Mouse (Mus musculus) limb, embryonic 13.5 days (tissue): ENCODE measurements around the gene Cfi. TPM values are rescaled to one million over a fixed set of nuclear protein-coding genes. Genes with fewer than 3 reads are reported as not detected.

Experiments used
- ATAC-seq: fragments of 200-750 bp; cut with Nextera tagmentation; 2 replicates; pipeline ENCODE4 v1.8.0; 2017; ENCODE audit warnings: low read depth, moderate number of reproducible peaks, moderate TSS enrichment; ENCODE audit not compliant: low FRiP score
- H3K27ac ChIP-seq: fragments of 300-500 bp; sonication (generic); 2 replicates; pipeline ENCODE4 v1.5.1; 2015; ENCODE audit warnings: inconsistent platforms, mild to moderate bottlenecking, moderate library complexity
- H3K27me3 ChIP-seq: fragments of 300-500 bp; sonication (generic); 2 replicates; pipeline ENCODE4 v1.6.1; 2015; ENCODE audit warnings: mild to moderate bottlenecking, inconsistent platforms
- H3K36me3 ChIP-seq: fragments of 300-500 bp; sonication (generic); 2 replicates; pipeline ENCODE4 v1.6.1; 2015; ENCODE audit warnings: inconsistent platforms, mild to moderate bottlenecking, moderate library complexity
- H3K4me1 ChIP-seq: fragments of 300-500 bp; sonication (generic); 2 replicates; pipeline ENCODE4 v1.6.1; 2015; ENCODE audit warnings: inconsistent platforms
- H3K4me2 ChIP-seq: fragments of 300-500 bp; sonication (generic); replicated peaks from 2 replicates; pipeline ENCODE4 v1.6.1; 2015; ENCODE audit warnings: inconsistent platforms, mild to moderate bottlenecking, moderate library complexity
- H3K4me3 ChIP-seq: fragments of 300-500 bp; sonication (generic); 2 replicates; pipeline ENCODE4 v1.5.1; 2015; ENCODE audit warnings: moderate library complexity, mild to moderate bottlenecking, inconsistent platforms
- H3K9ac ChIP-seq: fragments of 300-500 bp; sonication (generic); 2 replicates; pipeline ENCODE4 v1.6.1; 2015; ENCODE audit warnings: mild to moderate bottlenecking, inconsistent platforms
- H3K9me3 ChIP-seq: fragments of 300-500 bp; sonication (generic); 2 replicates; pipeline ENCODE4 v1.6.1; 2016; ENCODE audit warnings: inconsistent platforms
- WGBS: fragments of 180-500 bp; shearing (Covaris S2); methylation state at CpG from one replicate; pipeline ENCODE4 v1.1.7; 2015; 5-methylcytosine and 5-hydroxymethylcytosine counted together
- polyA plus RNA-seq: library from polyadenylated mRNA; unstranded; fragments of >200 nt; fragmentation: Nextera tagmentation; extraction: Ambion mirVana; gene quantifications from 2 replicates; pipeline ENCODE4 v1.2.1, GENCODE M21; 2015

The Cfi gene
- polyA plus RNA-seq, 1 experiment from 2014 or later = 0.31 TPM

DNA sequence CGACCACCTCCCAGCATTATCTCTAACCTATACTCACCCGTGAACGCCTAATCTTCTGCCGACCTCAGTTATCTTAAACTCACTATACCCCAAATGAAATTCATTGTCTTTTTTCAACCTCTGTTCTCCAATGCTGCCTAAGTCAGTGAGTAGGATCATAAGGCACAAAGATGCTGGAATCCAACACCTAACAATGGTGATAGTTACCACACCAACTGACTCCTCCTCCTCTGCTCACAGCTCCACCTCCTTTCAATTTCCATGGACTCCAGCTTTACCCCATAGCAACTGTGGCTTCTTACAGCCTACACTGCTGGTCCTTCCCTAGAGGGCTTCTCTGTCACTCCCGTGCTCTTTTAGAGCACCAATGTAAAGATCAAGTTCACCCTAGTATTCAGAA, 8.0 kb upstream of the Cfi start:
- no peaks in the 10 kb centered on the region for H3K9me3 ChIP-seq
- no peaks in the 10 kb centered on the region for H3K27me3 ChIP-seq
- ATAC-seq = no peak
- H3K9ac ChIP-seq = no peak overlapping the region
- H3K4me2 ChIP-seq = no peak overlapping the region
- H3K4me1 ChIP-seq = peaks cover 11% of the 10 kb centered on the region
- H3K36me3 ChIP-seq = peaks cover 48% of the 10 kb centered on the region
- no peak overlapping the region for H3K27ac ChIP-seq
- H3K4me3 ChIP-seq = no peak overlapping the region
- 92% methylated on average over 5 of the region's 5 CpGs for WGBS

GRCm38 (mm10) chr3:129830626-129831025, 5.1 kb upstream of the Cfi start:
- ATAC-seq = no peak
- Histone ChIP-seq H3K27ac (peak overlapping the region; percentile 79), H3K9me3 (no peaks in the 10 kb centered on the region), H3K4me1 (peaks cover 11% of the 10 kb centered on the region), H3K27me3 (no peaks in the 10 kb centered on the region), H3K4me2 (peak overlapping the region; percentile 73), H3K4me3 (peak overlapping the region; percentile 93), H3K9ac (peak overlapping the region; percentile 86), H3K36me3 (peaks cover 28% of the 10 kb centered on the region)
- WGBS = under 1% methylated on average over 42 of the region's 45 CpGs

- peak within 1 kb of the TSS; percentile 79 for H3K27ac ChIP-seq
- peak within 1 kb of the TSS; percentile 73 for H3K4me2 ChIP-seq
- WGBS = 0% methylated on average over 60 of the region's 60 CpGs
- peaks cover 23% of the 10 kb centered on the region for H3K36me3 ChIP-seq
- peaks cover 11% of the 10 kb centered on the region for H3K4me1 ChIP-seq
- no peaks in the 10 kb centered on the region for H3K27me3 ChIP-seq
- peak; percentile 94 for ATAC-seq
- peak within 1 kb of the TSS; percentile 93 for H3K4me3 ChIP-seq
- peak within 1 kb of the TSS; percentile 86 for H3K9ac ChIP-seq
- H3K9me3 ChIP-seq = no peaks in the 10 kb centered on the region
Measured at GRCm38 (mm10) chr3:129831035-129831568, 4.6 kb upstream of the Cfi start, which contains the start of gene Gar1. Gene Gar1, minus strand, starts transcription at chr3:129831396.

- Histone ChIP-seq H3K27ac (no peak overlapping the region), H3K9me3 (no peaks in the 10 kb centered on the region), H3K4me3 (no peak overlapping the region), H3K4me2 (peak overlapping the region; percentile 34), H3K4me1 (no peaks in the 10 kb centered on the region), H3K9ac (peak overlapping the region; percentile 8; the same call in 1 of the 2 replicates), H3K36me3 (no peaks in the 10 kb centered on the region), H3K27me3 (no peaks in the 10 kb centered on the region)
- no peak for ATAC-seq
- 22% methylated on average over 11 of the region's 11 CpGs for WGBS
Measured at GRCm38 (mm10) chr3:129836051-129836697, 490 bp downstream of the Cfi start.

DNA sequence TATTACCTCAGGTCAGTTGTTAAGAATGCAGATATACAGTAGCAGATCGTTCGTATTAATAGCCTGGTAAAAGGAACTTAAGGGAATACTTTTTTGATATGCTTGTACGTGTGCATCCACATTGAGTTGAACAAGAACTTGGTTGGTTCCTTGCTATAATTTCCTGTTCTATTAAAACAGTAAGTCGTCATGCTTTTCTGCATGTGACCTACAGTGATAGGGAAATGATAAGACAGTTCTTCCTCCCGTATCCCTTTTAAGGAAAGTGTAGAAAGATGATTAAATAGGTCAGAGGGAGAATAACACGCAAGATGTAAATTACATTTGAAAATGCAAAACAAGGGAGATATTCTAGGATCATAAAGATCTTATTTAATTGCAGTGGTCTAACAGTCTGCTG, 1.3 kb downstream of the Cfi start:
- H3K27ac ChIP-seq = no peak overlapping the region
- H3K4me3 ChIP-seq = no peak overlapping the region
- WGBS = 81% methylated on average over 6 of the region's 6 CpGs
- no peaks in the 10 kb centered on the region for H3K27me3 ChIP-seq
- H3K4me1 ChIP-seq = no peaks in the 10 kb centered on the region
- H3K9me3 ChIP-seq = no peaks in the 10 kb centered on the region
- no peak overlapping the region for H3K9ac ChIP-seq
- no peaks in the 10 kb centered on the region for H3K36me3 ChIP-seq
- no peak for ATAC-seq
- no peak overlapping the region for H3K4me2 ChIP-seq

GRCm38 (mm10) chr3:129838017-129838416, 2.3 kb downstream of the Cfi start:
- H3K9me3 ChIP-seq = no peaks in the 10 kb centered on the region
- ATAC-seq = no peak
- H3K27me3 ChIP-seq = no peaks in the 10 kb centered on the region
- no peak overlapping the region for H3K9ac ChIP-seq
- no peak overlapping the region for H3K4me2 ChIP-seq
- H3K36me3 ChIP-seq = no peaks in the 10 kb centered on the region
- no peak overlapping the region for H3K27ac ChIP-seq
- no peaks in the 10 kb centered on the region for H3K4me1 ChIP-seq
- H3K4me3 ChIP-seq = no peak overlapping the region
- 49% methylated on average over 6 of the region's 7 CpGs for WGBS

- Histone ChIP-seq H3K4me2 (no peak overlapping the region), H3K4me1 (no peaks in the 10 kb centered on the region), H3K9ac (no peak overlapping the region), H3K9me3 (no peaks in the 10 kb centered on the region), H3K36me3 (no peaks in the 10 kb centered on the region), H3K4me3 (no peak overlapping the region), H3K27me3 (no peaks in the 10 kb centered on the region), H3K27ac (no peak overlapping the region)
- no peak for ATAC-seq
- WGBS = 88% methylated on average over 2 of the region's 2 CpGs
Measured at GRCm38 (mm10) chr3:129845868-129846267, 10.2 kb downstream of the Cfi start.

DNA sequence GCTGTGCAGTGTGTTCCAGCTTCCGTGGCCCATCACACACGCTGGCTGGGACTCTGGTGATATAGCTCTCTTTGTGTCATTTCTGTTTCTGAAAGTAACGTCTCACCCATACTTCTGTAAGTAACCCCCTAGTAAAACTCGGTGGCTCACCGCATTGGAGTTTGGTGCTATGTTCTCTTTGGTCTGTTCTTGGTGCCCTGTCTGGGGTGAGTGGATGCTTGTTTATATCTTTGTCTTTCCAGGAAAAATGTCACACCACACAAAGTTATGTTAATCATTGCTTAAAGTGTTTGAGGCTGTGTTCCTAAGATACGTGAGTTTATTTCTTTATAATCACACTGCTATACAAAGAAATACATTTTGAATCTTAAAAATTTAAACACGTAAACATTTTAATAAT, 11.2 kb downstream of the Cfi start:
- no peak for ATAC-seq
- Histone ChIP-seq H3K27me3 (no peaks in the 10 kb centered on the region), H3K36me3 (no peaks in the 10 kb centered on the region)

DNA sequence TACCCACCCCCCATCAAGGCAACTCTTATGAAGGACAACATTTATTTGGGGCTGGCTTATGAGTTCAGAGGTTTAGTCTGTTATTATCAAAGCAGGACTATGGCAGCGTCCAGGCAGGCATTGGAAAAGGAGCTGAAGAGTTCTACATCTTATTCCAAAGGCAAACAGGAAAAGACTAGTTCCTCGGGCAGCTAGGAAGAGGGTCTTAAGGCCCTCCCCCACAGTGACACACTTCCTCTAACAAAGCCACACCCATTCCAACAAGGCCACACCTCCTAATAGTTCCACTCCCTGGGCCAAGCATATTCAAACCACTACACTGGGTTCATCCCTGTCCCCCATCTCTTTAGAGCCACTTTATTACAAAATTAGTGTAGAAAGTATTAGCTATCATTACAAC, 26.9 kb downstream of the Cfi start:
- H3K9me3 ChIP-seq = peaks cover 15% of the 10 kb centered on the region
- no peaks in the 10 kb centered on the region for H3K36me3 ChIP-seq
- H3K9ac ChIP-seq = no peak overlapping the region
- no peaks in the 10 kb centered on the region for H3K27me3 ChIP-seq
- no peaks in the 10 kb centered on the region for H3K4me1 ChIP-seq
- 68% methylated on average over 2 of the region's 2 CpGs for WGBS
- H3K4me3 ChIP-seq = no peak overlapping the region
- H3K27ac ChIP-seq = no peak overlapping the region
- no peak for ATAC-seq
- no peak overlapping the region for H3K4me2 ChIP-seq

More for the DNA sequence above, 11.2 kb downstream of the Cfi start:
- H3K27ac ChIP-seq = no peak overlapping the region
- H3K4me3 ChIP-seq = no peak overlapping the region
- H3K4me2 ChIP-seq = no peak overlapping the region
- no peaks in the 10 kb centered on the region for H3K9me3 ChIP-seq
- no peak overlapping the region for H3K9ac ChIP-seq
- 85% methylated on average over 7 of the region's 7 CpGs for WGBS
- no peaks in the 10 kb centered on the region for H3K4me1 ChIP-seq

DNA sequence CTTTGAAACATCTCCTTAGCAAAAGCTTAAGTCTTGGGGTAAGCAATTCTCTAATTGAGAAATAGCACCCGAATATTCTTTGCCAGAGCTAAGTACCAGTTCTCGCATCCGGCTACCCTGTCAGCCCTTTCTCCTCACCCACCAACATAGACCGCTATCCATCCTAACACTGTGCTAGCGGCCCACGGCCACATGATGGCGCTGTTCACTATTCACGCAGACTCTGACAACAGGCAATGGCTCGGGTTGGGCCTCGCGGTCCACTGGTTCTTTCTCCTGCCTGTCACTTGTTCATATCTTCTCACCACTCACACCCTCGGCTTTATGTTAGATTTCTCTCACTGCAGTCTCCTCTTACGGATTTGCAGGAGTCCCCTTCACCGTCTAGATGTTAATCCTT, 28.0 kb downstream of the Cfi start:
- Histone ChIP-seq H3K4me2 (no peak overlapping the region), H3K9ac (no peak overlapping the region), H3K9me3 (peaks cover 6% of the 10 kb centered on the region; the same call in 1 of the 2 replicates), H3K27ac (no peak overlapping the region), H3K27me3 (no peaks in the 10 kb centered on the region), H3K36me3 (no peaks in the 10 kb centered on the region), H3K4me3 (no peak overlapping the region), H3K4me1 (no peaks in the 10 kb centered on the region)
- 50% methylated on average over 14 of the region's 14 CpGs for WGBS
- no peak for ATAC-seq

- Histone ChIP-seq H3K27ac (no peak overlapping the region), H3K27me3 (no peaks in the 10 kb centered on the region), H3K4me2 (no peak overlapping the region), H3K9me3 (no peaks in the 10 kb centered on the region), H3K36me3 (no peaks in the 10 kb centered on the region), H3K4me1 (peaks cover 8% of the 10 kb centered on the region; the same call in 1 of the 2 replicates), H3K9ac (no peak overlapping the region), H3K4me3 (no peak overlapping the region)
- ATAC-seq = no peak
- WGBS = 86% methylated on average over 10 of the region's 10 CpGs
Measured at GRCm38 (mm10) chr3:129877327-129877726, 41.6 kb downstream of the Cfi start.

DNA sequence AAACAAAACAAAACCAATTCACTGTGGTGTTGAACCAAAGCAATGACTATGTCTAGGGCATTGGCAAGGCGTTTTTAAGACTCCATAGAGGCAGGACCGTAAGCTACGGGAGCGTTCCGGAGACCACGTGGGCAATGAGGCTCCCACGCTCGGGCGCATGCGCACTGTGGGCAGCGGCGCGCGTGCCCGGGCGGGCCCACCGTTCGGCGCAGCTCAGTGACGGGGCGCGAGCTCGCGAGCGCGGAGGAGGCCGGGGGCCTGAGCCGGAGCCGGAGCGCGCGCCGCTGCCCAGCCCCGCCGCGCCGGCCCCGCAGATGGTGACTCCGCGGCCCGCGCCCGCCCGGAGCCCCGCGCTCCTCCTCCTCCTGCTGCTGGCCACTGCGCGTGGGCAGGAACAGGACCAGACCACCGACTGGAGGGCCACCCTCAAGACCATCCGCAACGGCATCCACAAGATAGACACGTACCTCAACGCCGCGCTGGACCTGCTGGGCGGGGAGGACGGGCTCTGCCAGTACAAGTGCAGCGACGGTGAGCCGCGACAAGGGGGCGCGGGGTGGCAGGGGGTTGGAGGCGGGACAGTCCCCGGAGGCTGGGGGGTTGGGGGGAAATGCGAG, 42.8 kb downstream of the Cfi start, which contains the start of gene Pla2g12a:
TSS of gene Pla2g12a (plus strand) at position 202 of the 617 bp plus-strand sequence.
- H3K9me3 ChIP-seq = no peaks in the 10 kb centered on the region
- under 1% methylated on average over 44 of the region's 66 CpGs for WGBS
- H3K27me3 ChIP-seq = no peaks in the 10 kb centered on the region
- H3K4me1 ChIP-seq = peaks cover 8% of the 10 kb centered on the region; the same call in 1 of the 2 replicates
- peak within 1 kb of the TSS; percentile 78 for H3K9ac ChIP-seq
- H3K4me2 ChIP-seq = peak within 1 kb of the TSS; percentile 92
- H3K36me3 ChIP-seq = no peaks in the 10 kb centered on the region
- peak within 1 kb of the TSS; percentile 10; the same call in 1 of the 2 replicates for H3K27ac ChIP-seq
- ATAC-seq = peak; percentile 90
- H3K4me3 ChIP-seq = peak within 1 kb of the TSS; percentile 70
